In genomic region chr3:65858741-65859348, GRCm38 (mm10) we compare ENCODE assay signal across 9 mouse cellular contexts.
DNase-seq lines count a peak whose midpoint lies in the region; ATAC-seq lines count a peak whose summit lies in the region.
"Had no signal": no experiment of that assay in that cellular context is flagged by ENCODE, and none has a peak within 500 bp of the region (broad histone marks: within the 10 kb centered on the region; RNA-seq: fewer than 3 reads in every experiment).

No protein-coding gene starts in this region.

- intact Hi-C loops in heart, postnatal 25 days (cut with DNase I) = no loop called here
- intact Hi-C loops in left cerebral cortex, postnatal 10 days (cut with DNase I) = no loop called here

- H3K27me3 ChIP-seq in heart, embryonic 10.5 days (ENCODE audit: insufficient read depth, poor library complexity, severe bottlenecking) = no peaks in the 10 kb centered on the region
- peaks cover 5% of the 10 kb centered on the region; the same call in 1 of the 2 replicates for H3K27me3 ChIP-seq in hindbrain, embryonic 13.5 days
- H3K27me3 ChIP-seq in forebrain, embryonic 14.5 days (replicated peaks; ENCODE audit: control insufficient read depth, insufficient read depth, low read length) = no peaks in the 10 kb centered on the region
- H3K27me3 ChIP-seq: stomach, embryonic 15.5 days had no signal

- H3K9ac ChIP-seq in hindbrain, embryonic 13.5 days = no peak overlapping the region
- H3K9ac ChIP-seq in forebrain, embryonic 14.5 days (ENCODE audit: low read length) = no peak overlapping the region
- H3K9ac ChIP-seq: stomach, embryonic 15.5 days had no signal

- H3K36me3 ChIP-seq in heart, embryonic 10.5 days = no peaks in the 10 kb centered on the region
- no peaks in the 10 kb centered on the region for H3K36me3 ChIP-seq in hindbrain, embryonic 13.5 days
- no peaks in the 10 kb centered on the region for H3K36me3 ChIP-seq in forebrain, embryonic 14.5 days (ENCODE audit: control insufficient read depth, insufficient read depth, low read length)
- H3K36me3 ChIP-seq: stomach, embryonic 15.5 days had no signal

- DNase-seq in heart, embryonic 10.5 days (ENCODE audit: low spot score) = peak; percentile 86
- DNase-seq in heart, postnatal 25 days (ENCODE audit: low spot score) = no peak
- DNase-seq in adipocyte (ENCODE audit: low spot score) (peak; percentile 80), liver (peak; percentile 25)
- DNase-seq in thymus, postnatal 36 days = no peak
- no peak for DNase-seq in left cerebral cortex, postnatal 10 days (ENCODE audit: extremely low spot score in 1 of 2, low spot score in 2 of 2)
- no peak for DNase-seq in forebrain, embryonic 14.5 days (ENCODE audit: low spot score)

- H3K4me3 ChIP-seq in heart, embryonic 10.5 days = peak overlapping the region; percentile 40
- H3K4me3 ChIP-seq in hindbrain, embryonic 13.5 days = no peak overlapping the region
- H3K4me3 ChIP-seq in forebrain, embryonic 14.5 days (ENCODE audit: low read depth, low read length) = no peak overlapping the region
- H3K4me3 ChIP-seq: stomach, embryonic 15.5 days had no signal

- peak overlapping the region; percentile 25; the same call in 1 of the 2 replicates for H3K4me2 ChIP-seq in hindbrain, embryonic 13.5 days
- H3K4me2 ChIP-seq in forebrain, embryonic 14.5 days (ENCODE audit: low read length) = no peak overlapping the region
- H3K4me2 ChIP-seq: stomach, embryonic 15.5 days had no signal

- H3K9me3 ChIP-seq in heart, embryonic 10.5 days = no peaks in the 10 kb centered on the region
- no peaks in the 10 kb centered on the region for H3K9me3 ChIP-seq in hindbrain, embryonic 13.5 days
- H3K9me3 ChIP-seq in forebrain, embryonic 14.5 days (replicated peaks; ENCODE audit: control insufficient read depth, low read length) = no peaks in the 10 kb centered on the region
- H3K9me3 ChIP-seq: stomach, embryonic 15.5 days had no signal

- WGBS in heart, embryonic 10.5 days = 15% methylated on average over 13 of the region's 13 CpGs
- WGBS in hindbrain, embryonic 13.5 days = 3% methylated on average over 13 of the region's 13 CpGs
- WGBS in forebrain, embryonic 14.5 days = 33% methylated on average over 13 of the region's 13 CpGs

- ATAC-seq in hindbrain, embryonic 13.5 days (ENCODE audit: low FRiP score) = no peak
- ATAC-seq in forebrain, embryonic 14.5 days = no peak

- H3K27ac ChIP-seq in heart, embryonic 10.5 days = peak overlapping the region; percentile 84
- no peak overlapping the region for H3K27ac ChIP-seq in hindbrain, embryonic 13.5 days
- H3K27ac ChIP-seq in forebrain, embryonic 14.5 days (ENCODE audit: low read depth, low read length) = no peak overlapping the region
- H3K27ac ChIP-seq: stomach, embryonic 15.5 days had no signal

- peaks cover 72% of the 10 kb centered on the region for H3K4me1 ChIP-seq in heart, embryonic 10.5 days
- H3K4me1 ChIP-seq in hindbrain, embryonic 13.5 days (replicated peaks) = peaks cover 36% of the 10 kb centered on the region
- peaks cover 16% of the 10 kb centered on the region for H3K4me1 ChIP-seq in forebrain, embryonic 14.5 days (ENCODE audit: control insufficient read depth, insufficient read depth, low read length)

Comparison
In these comparisons a context has a peak if more than half of its experiments do, and no peak if none do; other contexts are left out.
1. DNase-seq: peak in heart, embryonic 10.5 days (single experiment), adipocyte (single experiment) and liver (single experiment); none in heart, postnatal 25 days (single experiment), thymus, postnatal 36 days (0 of 2), left cerebral cortex, postnatal 10 days (0 of 2) and forebrain, embryonic 14.5 days (single experiment).